Mouse (Mus musculus): ENCODE measurements around the gene Arhgef39.
A peak's percentile ranks its signal among the peaks of the same experiment; 100 is the strongest.

Gene Arhgef39

DNA sequence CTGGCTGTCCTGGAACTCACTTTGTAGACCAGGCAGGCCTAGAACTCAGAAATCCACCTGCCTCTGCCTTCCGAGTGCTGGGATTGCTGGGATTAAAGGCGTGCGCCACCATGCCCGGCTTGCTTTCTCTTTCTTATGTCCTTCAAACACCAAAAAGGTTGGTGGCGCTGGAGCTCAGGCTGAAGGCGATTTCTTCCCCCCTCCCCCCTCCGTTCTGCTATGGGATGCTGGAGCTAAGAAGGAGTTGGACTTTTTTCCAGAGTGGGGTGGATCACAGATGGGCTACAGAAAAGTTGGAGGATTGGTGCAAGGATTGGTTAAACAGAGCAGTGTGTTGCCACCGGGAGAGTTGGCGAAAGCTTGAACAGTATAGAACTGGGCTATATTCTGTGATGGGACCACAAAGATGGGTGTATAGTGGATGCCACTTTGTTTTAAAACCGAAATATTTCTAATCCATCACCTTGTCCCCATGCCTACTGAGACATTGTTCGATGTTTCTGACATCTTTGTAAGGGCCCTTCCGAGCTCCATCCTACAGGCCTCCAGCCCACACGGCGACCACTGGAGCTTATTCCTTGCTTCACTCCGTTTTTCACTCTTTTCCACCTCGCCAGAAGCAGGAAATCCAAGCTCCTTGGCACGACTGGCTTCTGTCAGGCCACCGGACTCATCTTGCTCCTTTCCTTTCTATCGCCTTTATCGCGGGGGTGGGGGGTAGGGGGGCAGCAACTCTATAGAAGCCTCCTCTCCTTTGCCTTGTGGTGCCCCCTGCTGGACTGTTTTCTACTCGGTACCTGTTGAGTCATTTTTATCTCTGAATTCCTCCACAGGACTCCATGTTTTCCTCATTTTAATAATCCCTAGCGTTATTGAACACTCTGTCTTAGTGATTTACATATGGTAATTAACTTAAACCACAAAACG, 20.3 kb downstream of the Arhgef39 start:
- DNase-seq, result no peak

- no peak for DNase-seq
Observed at GRCm38 (mm10) chr4:43478534-43478858, 21.0 kb downstream of the Arhgef39 start.

GRCm38 (mm10) chr4:43477857-43478533, 21.5 kb downstream of the Arhgef39 start:
- peak; percentile 92 for DNase-seq

DNA sequence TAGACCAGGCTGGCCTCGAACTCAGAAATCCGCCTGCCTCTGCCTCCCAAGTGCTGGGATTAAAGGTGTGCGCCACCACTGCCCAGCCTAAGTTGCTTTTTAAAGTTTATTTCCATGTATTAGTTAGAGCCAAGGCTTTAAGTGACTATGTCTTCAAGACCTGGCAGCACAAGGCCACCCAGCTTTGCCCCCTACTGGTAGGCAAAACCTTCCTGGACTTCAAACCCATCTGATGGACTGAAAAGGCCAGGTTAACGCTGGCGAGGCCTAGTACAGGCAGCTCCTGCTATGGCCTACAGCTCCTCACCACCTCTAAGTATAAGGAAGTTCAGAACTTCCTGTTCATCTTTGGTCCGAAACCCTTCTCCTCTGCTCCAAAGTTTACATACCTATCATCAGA, 22.9 kb downstream of the Arhgef39 start:
- no peak for DNase-seq

- no peak for DNase-seq
Observed at GRCm38 (mm10) chr4:43473636-43474035, 25.9 kb downstream of the Arhgef39 start.

- no peak for DNase-seq
Observed at GRCm38 (mm10) chr4:43470301-43470700, 29.2 kb downstream of the Arhgef39 start.

DNA sequence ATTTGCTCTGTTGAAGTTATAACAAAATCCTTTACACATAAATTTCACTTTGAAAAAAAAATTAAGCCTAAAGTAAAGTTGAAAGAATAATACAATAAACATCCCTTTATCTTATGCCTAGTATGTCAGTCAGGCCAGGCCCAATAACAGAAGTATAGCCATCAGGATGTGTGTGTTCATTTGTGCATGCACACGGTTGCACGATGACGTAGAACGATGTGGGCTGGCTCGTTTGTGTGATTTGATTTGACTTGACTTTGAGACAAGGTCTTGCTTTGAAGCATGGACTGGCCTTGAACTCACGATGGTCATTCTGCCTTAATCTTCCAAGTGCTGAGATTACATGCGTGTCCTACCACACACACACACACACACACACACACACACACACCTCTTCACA, 32.6 kb downstream of the Arhgef39 start:
- no peak for DNase-seq

- no peak for DNase-seq
Observed at GRCm38 (mm10) chr4:43465935-43466334, 33.6 kb downstream of the Arhgef39 start.

DNA sequence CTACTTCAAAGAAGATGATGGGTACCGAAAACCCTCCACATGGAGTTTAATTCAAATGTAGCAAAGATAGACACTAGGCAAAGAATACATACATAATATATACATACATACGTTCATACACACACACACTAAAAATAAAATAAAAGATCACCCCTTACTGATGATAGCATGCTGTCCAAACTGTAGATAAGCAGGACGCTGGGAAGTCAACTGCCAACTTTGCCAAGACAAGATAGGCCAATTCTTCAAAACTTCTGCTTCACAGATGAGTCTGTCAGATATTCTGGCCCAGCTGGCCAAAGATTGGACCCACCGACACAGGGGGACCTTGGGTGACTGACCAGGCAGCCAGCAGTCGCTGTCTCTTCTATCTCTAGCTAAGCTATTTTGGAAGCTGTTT, 36.4 kb downstream of the Arhgef39 start:
- DNase-seq, result no peak

GRCm38 (mm10) chr4:43457124-43457523, 42.4 kb downstream of the Arhgef39 start:
- no peak for DNase-seq

DNA sequence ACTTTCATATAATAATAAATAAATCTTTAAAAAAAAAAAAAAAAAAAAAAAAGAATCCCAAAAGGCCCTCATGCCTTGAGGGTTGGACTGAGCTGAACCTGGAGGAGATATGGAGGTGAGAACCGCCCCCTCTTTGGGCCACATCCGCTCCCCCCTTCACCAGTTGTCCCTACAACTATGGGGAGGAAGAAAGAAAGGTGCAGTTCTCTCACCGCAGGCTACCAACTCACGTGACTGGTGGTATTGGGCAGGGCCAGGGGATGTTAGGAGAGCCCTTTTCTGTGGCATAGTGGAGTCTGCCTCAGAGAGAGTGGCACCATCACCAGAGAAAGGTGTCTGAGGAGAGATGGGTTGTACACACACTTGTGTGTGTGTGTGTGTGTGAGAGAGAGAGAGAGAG, 43.0 kb downstream of the Arhgef39 start:
- DNase-seq, result no peak

- no peak for DNase-seq
Observed at GRCm38 (mm10) chr4:43454041-43454836, 45.3 kb downstream of the Arhgef39 start, which contains the start of gene Cd72. Cd72 (minus strand) TSS chr4:43454628.

DNA sequence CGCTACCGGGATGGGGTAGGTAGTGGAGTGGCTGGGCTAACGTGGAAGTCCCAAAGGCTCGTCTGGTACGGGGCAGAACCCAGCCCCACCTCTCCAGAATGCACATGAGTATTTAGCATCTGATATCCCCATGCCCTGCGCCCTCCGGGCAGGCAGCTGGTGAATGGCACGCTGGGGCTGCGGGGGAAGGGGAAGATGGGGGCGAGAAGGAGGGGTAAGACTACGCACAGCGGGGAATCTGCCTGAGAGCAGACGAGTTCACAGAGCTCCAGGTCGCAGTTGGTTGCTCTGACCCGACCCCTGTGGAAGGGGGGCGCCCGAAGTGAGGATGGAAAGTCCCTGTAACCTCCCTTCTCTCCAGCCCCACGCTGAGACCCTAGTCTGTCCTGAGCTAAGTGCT, 46.1 kb downstream of the Arhgef39 start:
- DNase-seq, result no peak

GRCm38 (mm10) chr4:43452315-43452714, 47.2 kb downstream of the Arhgef39 start:
- no peak for DNase-seq

- no peak for DNase-seq
Observed at GRCm38 (mm10) chr4:43448554-43448953, 50.9 kb downstream of the Arhgef39 start.

DNA sequence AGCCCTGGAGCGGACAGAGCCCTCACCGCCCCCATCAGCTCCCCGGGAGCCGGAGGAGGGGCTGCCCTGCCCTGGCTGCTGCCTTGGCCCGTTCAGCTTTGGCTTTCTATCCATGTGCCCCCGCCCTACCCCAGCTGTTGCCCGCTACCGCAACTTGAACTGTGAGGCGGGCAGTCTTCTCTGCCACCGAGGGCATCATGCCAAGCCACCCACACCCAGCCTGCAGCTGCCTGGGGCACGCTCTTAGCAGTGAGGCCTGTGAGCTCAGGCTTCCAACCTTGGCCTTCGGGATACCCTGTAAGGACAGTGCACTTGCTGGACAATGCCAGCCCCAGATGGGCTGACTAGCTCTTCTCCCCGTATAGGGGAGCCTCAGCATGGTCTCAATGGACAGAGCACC, 52.2 kb downstream of the Arhgef39 start:
- DNase-seq, result no peak

Data from layer of hippocampus, adult 9-11 months (tissue).